Mouse (Mus musculus) liver, adult 2 months (tissue): Measurements from ENCODE around the gene Cdx2.

ENCODE experiments used
- CTCF ChIP-seq: fragments of 200-500 bp; IDR thresholded peaks from 2 replicates; pipeline ENCODE4 v1.5.1; 2011; ENCODE audit warnings: low read depth, low read length, control low read depth
- POLR2A ChIP-seq: fragments of 200-500 bp; IDR thresholded peaks from 2 replicates; pipeline ENCODE4 v1.6.1; 2011; ENCODE audit warnings: low read length, control low read depth; ENCODE audit not compliant: insufficient read depth; ENCODE audit errors: extremely low read depth

- no peak for TF ChIP-seq CTCF
- TF ChIP-seq POLR2A: no peak
Measured at GRCm38 (mm10) chr5:147342901-147343300, 35.8 kb upstream of the Cdx2 start.
